Mouse (Mus musculus) hindbrain, embryonic 13.5 days (tissue): ENCODE data around the gene Stat6. TPM values are rescaled to one million over a fixed set of nuclear protein-coding genes. Genes with fewer than 3 reads are reported as not detected.

ENCODE experiments used
- ATAC-seq: fragments of 200-750 bp; cut with Nextera tagmentation; 2 replicates; pipeline ENCODE4 v1.8.0; 2017; ENCODE audit warnings: moderate TSS enrichment; ENCODE audit not compliant: low FRiP score
- H3K27ac ChIP-seq: fragments of 300-500 bp; sonication (generic); 2 replicates; pipeline ENCODE4 v1.5.1; 2015; ENCODE audit warnings: inconsistent platforms, mild to moderate bottlenecking, moderate library complexity
- H3K27me3 ChIP-seq: fragments of 300-500 bp; sonication (generic); 2 replicates; pipeline ENCODE4 v1.6.1; 2015; ENCODE audit warnings: mild to moderate bottlenecking, inconsistent platforms
- H3K36me3 ChIP-seq: fragments of 300-500 bp; sonication (generic); 2 replicates; pipeline ENCODE4 v1.6.1; 2015; ENCODE audit warnings: mild to moderate bottlenecking, inconsistent platforms
- H3K4me1 ChIP-seq: fragments of 300-500 bp; sonication (generic); replicated peaks from 2 replicates; pipeline ENCODE4 v1.6.1; 2015; ENCODE audit warnings: inconsistent platforms
- H3K4me2 ChIP-seq: fragments of 300-500 bp; sonication (generic); 2 replicates; pipeline ENCODE4 v1.6.1; 2015; ENCODE audit warnings: inconsistent platforms, mild to moderate bottlenecking, moderate library complexity
- H3K4me3 ChIP-seq: fragments of 300-500 bp; sonication (generic); 2 replicates; pipeline ENCODE4 v1.5.1; 2015; ENCODE audit warnings: mild to moderate bottlenecking, inconsistent platforms
- H3K9ac ChIP-seq: fragments of 300-500 bp; sonication (generic); 2 replicates; pipeline ENCODE4 v1.6.1; 2015; ENCODE audit warnings: mild to moderate bottlenecking, inconsistent platforms
- H3K9me3 ChIP-seq: fragments of 300-500 bp; sonication (generic); 2 replicates; pipeline ENCODE4 v1.6.1; 2016; ENCODE audit warnings: inconsistent platforms
- WGBS: fragments of 180-500 bp; shearing (Covaris S2); methylation state at CpG from one replicate; pipeline ENCODE4 v1.1.7; 2015; 5-methylcytosine and 5-hydroxymethylcytosine counted together
- polyA plus RNA-seq: library from polyadenylated mRNA; unstranded; fragments of >200 nt; fragmentation: Nextera tagmentation; extraction: Ambion mirVana; gene quantifications from 2 replicates; pipeline ENCODE4 v1.2.1, GENCODE M21; 2015

The Stat6 gene
- polyA plus RNA-seq, 1 experiment from 2014 or later = 5.0 TPM

DNA sequence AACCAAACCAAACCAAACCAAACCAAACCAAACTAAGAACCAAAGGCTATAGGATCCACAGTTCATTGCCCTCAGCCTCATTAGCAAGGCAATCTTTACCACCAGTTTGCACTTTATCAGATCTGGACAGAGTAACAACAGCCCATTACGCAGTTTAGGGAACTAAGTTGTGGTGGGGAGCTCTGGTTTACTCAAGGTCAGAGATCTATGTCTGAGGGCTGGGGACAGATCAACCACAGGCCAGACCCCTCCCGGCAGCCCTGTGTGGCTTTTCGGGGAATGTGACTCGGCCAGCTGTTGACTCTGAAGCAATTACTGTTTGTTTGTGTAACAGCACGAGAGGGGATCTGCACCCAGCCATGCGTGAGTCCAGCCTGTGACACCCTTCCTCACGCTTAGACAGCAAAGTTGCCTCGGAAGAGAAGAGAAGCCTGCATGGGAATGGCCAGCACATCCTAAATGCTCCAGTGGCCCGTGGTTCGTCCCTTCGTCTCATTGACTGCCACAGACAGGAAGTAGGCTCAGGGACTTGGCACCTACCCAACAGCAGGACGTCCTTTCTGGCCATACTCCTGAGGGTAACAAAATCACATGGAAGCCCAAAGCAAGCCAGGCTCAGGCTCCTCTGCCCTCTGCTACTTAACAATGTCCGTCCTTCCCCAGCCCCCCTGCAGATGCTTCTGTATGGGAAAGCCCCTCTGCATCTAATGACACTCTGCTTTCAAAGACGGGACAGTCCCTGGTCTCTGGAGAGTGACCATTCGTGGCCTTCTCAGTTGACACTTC is 38.1 kb upstream of the Stat6 start:
- Histone ChIP-seq H3K36me3 (peaks cover 97% of the 10 kb centered on the region), H3K27me3 (no peaks in the 10 kb centered on the region), H3K4me1 (peaks cover 6% of the 10 kb centered on the region; the same call in 1 of the 2 replicates), H3K27ac (peak overlapping the region; percentile 4; the same call in 1 of the 2 replicates), H3K4me3 (no peak overlapping the region), H3K4me2 (no peak overlapping the region), H3K9ac (no peak overlapping the region), H3K9me3 (no peaks in the 10 kb centered on the region)
- WGBS = 72% methylated on average over 15 of the region's 15 CpGs
- ATAC-seq = no peak

DNA sequence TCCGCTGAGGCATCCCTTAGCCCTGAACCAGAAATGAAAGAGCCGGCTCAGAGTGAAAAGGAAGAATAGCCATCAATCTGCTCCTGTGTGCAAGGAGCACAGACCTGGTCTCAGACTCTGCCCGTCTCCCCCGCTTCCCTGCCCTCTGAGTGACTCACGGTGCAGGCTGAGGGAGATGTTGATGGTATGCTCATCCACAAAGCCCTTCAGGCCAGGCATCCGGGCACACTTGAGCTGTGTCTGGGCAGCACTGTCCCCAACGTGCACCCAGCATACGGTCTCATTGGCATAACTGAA is 37.6 kb upstream of the Stat6 start:
- no peaks in the 10 kb centered on the region for H3K27me3 ChIP-seq
- no peak overlapping the region for H3K27ac ChIP-seq
- H3K9ac ChIP-seq = no peak overlapping the region
- H3K4me2 ChIP-seq = no peak overlapping the region
- no peaks in the 10 kb centered on the region for H3K9me3 ChIP-seq
- H3K4me3 ChIP-seq = no peak overlapping the region
- H3K36me3 ChIP-seq = peaks cover 98% of the 10 kb centered on the region
- 85% methylated on average over 8 of the region's 8 CpGs for WGBS
- no peak for ATAC-seq
- H3K4me1 ChIP-seq = peaks cover 6% of the 10 kb centered on the region; the same call in 1 of the 2 replicates

DNA sequence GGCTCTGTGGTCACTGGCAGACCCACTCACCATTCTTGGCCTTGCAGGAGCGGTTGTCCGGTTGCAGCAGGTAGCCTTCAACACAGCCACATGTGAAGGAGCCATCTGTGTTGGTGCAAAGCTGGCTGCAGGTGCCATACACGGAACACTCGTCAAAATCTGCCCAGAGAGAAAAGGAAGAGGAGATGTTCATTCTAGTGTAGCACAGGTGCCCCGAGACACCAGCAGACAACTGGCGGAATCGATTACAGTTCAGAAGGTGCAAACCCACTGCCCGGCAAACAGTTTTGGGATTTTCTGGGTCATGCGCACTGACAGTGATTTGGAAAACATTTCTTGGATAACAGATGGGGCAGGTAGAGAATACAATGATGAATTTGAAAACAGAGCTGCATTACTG is 37.0 kb upstream of the Stat6 start:
- Histone ChIP-seq H3K9ac (no peak overlapping the region), H3K4me2 (no peak overlapping the region), H3K9me3 (no peaks in the 10 kb centered on the region), H3K4me1 (peaks cover 6% of the 10 kb centered on the region; the same call in 1 of the 2 replicates), H3K4me3 (no peak overlapping the region), H3K27ac (no peak overlapping the region), H3K27me3 (no peaks in the 10 kb centered on the region), H3K36me3 (peaks cover 98% of the 10 kb centered on the region)
- ATAC-seq = no peak
- 97% methylated on average over 9 of the region's 9 CpGs for WGBS

DNA sequence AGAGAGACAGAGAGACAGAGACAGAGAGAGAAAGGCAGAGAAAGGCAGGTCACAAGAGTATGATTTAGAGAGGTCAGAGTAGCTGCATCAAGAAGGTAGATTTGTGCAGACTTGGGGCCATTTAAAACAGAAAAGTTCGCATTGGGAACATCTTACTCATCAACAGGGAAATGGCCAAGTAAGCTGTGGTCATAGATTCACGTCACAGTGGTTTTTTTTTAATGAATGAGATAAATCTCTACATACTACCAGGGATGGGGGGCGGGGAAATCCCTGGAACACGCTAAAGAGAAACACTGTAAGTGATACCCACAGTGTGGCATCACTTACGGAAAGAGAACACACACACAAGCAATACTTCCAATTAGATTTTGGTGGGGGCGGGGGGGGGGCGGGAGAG is 35.7 kb upstream of the Stat6 start:
- Histone ChIP-seq H3K4me3 (no peak overlapping the region), H3K4me1 (peaks cover 6% of the 10 kb centered on the region; the same call in 1 of the 2 replicates)

DNA sequence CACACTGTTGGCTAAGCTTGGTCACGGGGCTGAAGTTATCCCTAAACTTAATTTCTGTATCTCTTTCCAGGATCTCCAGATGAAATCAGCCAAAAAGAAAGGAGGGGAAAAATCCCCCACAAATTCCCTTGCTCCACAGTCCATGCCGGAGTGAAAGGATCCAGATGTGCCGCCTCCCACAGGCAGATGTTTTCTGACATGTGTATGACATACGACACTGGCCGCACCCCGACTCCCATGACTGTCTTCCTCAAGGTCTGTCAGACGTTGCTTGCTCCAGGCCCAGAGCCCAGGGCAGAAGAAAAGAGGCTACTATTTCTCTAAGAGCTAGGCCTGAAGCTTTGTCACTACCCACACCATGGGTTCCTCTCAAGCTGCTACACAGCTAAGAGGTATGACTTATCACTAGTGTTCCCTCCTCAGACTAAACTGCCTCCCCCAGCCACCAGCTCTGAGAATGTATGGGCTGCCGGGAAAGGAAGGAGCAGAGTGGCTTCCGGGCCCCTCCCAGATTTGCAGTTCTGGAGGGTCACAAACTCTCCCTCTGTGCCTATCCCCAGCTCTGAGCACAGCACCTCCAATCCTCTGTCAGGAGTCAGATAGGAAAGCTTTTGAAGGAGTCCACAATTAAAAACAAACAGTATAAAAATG is 33.2 kb upstream of the Stat6 start:
- WGBS = 78% methylated on average over 9 of the region's 9 CpGs
- H3K9ac ChIP-seq = no peak overlapping the region
- no peak overlapping the region for H3K27ac ChIP-seq
- no peaks in the 10 kb centered on the region for H3K9me3 ChIP-seq
- no peak for ATAC-seq
- peaks cover 17% of the 10 kb centered on the region for H3K4me1 ChIP-seq
- no peaks in the 10 kb centered on the region for H3K27me3 ChIP-seq
- H3K36me3 ChIP-seq = peaks cover 90% of the 10 kb centered on the region
- H3K4me2 ChIP-seq = no peak overlapping the region
- no peak overlapping the region for H3K4me3 ChIP-seq

More for the DNA sequence above, 35.7 kb upstream of the Stat6 start:
- no peaks in the 10 kb centered on the region for H3K9me3 ChIP-seq
- ATAC-seq = no peak
- H3K36me3 ChIP-seq = peaks cover 97% of the 10 kb centered on the region
- 91% methylated on average over 7 of the region's 7 CpGs for WGBS
- no peak overlapping the region for H3K27ac ChIP-seq
- H3K27me3 ChIP-seq = no peaks in the 10 kb centered on the region
- H3K9ac ChIP-seq = no peak overlapping the region
- no peak overlapping the region for H3K4me2 ChIP-seq

DNA sequence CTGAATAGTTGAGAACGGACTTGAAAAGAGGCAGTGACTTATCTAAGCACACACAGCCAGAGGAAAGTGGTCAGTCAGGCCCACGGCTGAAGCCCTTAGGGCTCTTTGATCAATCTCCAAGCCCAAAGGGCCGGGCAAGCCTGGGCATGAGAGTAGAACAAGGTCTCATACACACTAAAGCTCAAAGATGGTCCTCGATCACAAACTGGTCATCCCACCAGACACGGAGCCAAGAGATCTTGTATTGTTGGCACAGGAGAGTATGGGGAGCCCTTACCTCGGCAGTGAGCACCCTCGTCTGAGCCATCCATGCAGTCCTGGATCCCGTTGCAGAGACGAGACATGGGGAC is 32.7 kb upstream of the Stat6 start:
- Histone ChIP-seq H3K27ac (no peak overlapping the region), H3K4me1 (peaks cover 22% of the 10 kb centered on the region), H3K4me3 (no peak overlapping the region), H3K36me3 (peaks cover 85% of the 10 kb centered on the region), H3K9ac (no peak overlapping the region), H3K27me3 (no peaks in the 10 kb centered on the region), H3K4me2 (no peak overlapping the region), H3K9me3 (no peaks in the 10 kb centered on the region)
- ATAC-seq = no peak
- WGBS = 91% methylated on average over 9 of the region's 9 CpGs

DNA sequence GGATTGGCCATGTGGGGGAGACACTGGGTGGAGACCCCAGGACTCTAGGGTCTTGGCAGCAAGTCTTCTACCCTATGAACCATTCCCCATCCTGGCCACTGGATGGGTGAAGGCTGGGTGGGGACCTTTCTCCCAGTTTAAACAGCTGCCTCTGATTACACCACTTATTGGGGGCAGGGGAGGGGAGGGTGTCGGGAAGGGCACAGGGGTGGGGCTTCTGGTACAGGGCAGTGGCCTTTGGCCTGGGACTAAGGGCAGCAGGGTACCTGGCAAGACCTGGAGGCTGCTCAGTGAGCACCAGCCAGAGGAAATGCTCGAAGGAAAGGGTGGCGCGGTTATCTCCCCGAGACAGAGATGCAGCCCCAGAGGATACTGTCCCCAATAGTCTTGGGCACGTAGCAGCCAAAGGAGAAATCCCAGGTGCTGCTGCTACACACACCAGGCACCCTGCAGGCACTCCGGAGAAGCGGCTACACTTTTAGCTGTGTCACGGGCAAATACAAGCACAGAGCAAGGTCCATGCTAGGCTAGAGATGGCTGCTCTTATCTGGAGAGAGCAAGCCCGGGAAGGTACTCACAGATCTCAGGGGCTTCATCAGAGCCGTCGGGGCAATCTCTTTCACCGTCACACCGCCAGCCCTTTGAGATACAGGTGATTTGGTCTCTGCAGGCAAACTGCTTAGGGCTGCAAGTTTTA is 30.6 kb upstream of the Stat6 start:
- H3K36me3 ChIP-seq = peaks cover 63% of the 10 kb centered on the region
- no peak overlapping the region for H3K9ac ChIP-seq
- no peak overlapping the region for H3K27ac ChIP-seq
- 89% methylated on average over 14 of the region's 14 CpGs for WGBS
- H3K4me1 ChIP-seq = peaks cover 43% of the 10 kb centered on the region
- ATAC-seq = no peak
- no peak overlapping the region for H3K4me3 ChIP-seq
- H3K9me3 ChIP-seq = no peaks in the 10 kb centered on the region
- H3K27me3 ChIP-seq = no peaks in the 10 kb centered on the region
- H3K4me2 ChIP-seq = no peak overlapping the region

DNA sequence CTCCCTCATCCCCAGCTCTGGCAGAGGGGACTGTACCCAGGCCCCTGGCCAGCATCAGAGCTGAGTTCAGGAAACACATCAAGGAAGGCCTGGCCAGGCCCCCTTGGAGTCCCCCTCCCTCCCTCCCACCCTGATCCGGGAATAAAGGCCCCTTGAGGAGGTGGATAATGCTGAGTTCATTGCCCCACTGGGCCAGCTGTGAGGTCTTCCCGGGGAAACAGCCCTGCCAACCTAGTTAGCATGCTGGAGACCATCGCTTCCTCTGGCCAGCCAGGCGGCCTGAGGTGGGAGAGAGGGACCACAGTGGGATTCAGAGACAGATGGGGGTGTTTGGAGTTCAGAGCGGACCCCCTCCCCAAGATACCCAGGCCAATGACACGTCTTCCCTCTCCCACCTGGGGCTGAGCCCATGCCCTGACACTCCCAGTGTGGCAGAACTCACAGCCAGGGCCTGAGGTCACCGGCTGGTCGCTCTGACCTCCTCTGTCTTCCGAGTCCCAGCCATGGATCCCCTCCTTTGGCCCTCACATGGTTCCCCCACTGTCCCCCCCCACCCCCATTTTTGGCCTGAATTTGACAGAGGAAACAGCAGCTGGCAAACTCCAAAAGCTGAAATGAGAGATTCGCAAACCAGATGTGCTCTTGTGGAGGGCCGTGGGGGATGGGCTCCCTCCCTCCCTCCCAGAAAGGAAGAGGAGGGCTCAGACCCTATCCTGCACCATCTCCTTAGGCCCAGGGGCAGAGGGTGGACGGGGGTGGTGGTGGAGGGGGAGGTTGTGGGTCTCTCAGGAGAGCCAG is 28.4 kb upstream of the Stat6 start:
- no peaks in the 10 kb centered on the region for H3K9me3 ChIP-seq
- ATAC-seq = peak; percentile 38; the same call in 1 of the 2 replicates
- H3K36me3 ChIP-seq = peaks cover 44% of the 10 kb centered on the region
- peak overlapping the region; percentile 49 for H3K27ac ChIP-seq
- H3K4me2 ChIP-seq = peak overlapping the region; percentile 9; the same call in 1 of the 2 replicates
- no peaks in the 10 kb centered on the region for H3K27me3 ChIP-seq
- H3K9ac ChIP-seq = peak overlapping the region; percentile 36; the same call in 1 of the 2 replicates
- peaks cover 60% of the 10 kb centered on the region for H3K4me1 ChIP-seq
- no peak overlapping the region for H3K4me3 ChIP-seq
- 24% methylated on average over 12 of the region's 12 CpGs for WGBS

DNA sequence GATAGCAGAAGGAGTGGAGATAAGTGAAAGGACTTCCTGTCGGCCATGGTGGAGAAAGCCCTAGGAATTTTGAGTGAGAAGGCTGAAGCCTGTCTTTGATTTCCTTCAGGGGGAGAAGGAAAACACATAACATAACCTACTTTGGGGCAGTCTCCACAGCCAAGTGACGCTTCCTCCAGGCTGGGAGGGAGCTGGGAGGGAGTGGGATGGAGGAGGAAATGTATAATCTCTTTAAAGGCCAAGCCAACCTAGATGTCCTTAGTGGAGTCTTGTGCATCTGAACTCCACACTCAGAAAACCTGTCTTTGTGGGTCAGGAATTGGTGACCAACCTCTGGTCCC is 27.8 kb upstream of the Stat6 start:
- ATAC-seq = no peak
- Histone ChIP-seq H3K4me1 (peaks cover 65% of the 10 kb centered on the region), H3K9me3 (no peaks in the 10 kb centered on the region), H3K4me2 (peak overlapping the region; percentile 9; the same call in 1 of the 2 replicates), H3K36me3 (peaks cover 38% of the 10 kb centered on the region), H3K9ac (0 out of 2 replicates have a peak overlapping the region, but pooled peaks have one; percentile 36), H3K27me3 (no peaks in the 10 kb centered on the region), H3K27ac (peak overlapping the region; percentile 49), H3K4me3 (no peak overlapping the region)
- 23% methylated on average over 2 of the region's 2 CpGs for WGBS

DNA sequence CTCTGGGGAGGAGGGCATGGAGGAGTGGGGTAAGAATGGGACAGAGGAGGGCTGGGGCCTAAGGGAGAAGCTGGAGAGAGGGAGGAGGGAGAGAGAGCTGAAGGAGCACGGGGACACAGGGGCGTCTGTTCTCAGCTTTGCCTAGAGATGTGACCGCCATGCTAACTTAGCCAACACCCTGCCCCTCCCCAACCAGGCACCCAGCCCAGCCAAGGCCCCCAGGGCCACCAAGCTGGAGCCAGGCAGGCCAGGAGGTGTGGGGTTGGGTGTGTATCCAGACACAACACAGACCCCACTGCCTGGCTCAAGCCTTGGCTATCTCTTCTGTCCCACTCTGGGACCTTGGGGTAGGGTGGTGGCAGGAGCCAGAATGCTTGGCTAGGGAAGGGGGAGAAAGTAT is 27.2 kb upstream of the Stat6 start:
- Histone ChIP-seq H3K9ac (0 out of 2 replicates have a peak overlapping the region, but pooled peaks have one; percentile 19), H3K27me3 (no peaks in the 10 kb centered on the region), H3K27ac (peak overlapping the region; percentile 49; the same call in 1 of the 2 replicates), H3K4me2 (peak overlapping the region; percentile 84; the same call in 1 of the 2 replicates), H3K4me1 (peaks cover 65% of the 10 kb centered on the region), H3K9me3 (no peaks in the 10 kb centered on the region), H3K4me3 (no peak overlapping the region), H3K36me3 (peaks cover 32% of the 10 kb centered on the region)
- ATAC-seq = no peak
- WGBS = 41% methylated on average over 3 of the region's 3 CpGs

DNA sequence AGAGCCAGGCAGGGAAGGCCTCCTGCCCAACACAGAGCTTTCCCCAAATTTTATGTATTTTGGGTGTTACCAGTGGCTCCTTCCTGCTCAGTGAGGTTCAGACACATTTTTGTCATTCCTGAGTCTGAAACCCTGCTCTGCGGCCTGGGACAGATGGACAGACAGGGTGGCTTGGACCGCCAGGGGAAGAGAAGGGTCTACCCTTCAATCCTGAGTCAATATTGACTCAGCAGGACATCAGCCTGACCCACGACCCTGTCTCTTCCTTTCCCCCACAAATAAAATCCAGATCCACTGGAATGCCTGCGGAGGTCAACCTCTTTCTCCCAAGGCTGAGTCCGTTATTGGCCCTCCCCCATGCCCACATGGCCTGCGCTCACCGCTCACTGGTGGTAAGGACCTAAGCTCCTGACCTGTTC is 26.5 kb upstream of the Stat6 start:
- no peak overlapping the region for H3K4me3 ChIP-seq
- H3K36me3 ChIP-seq = peaks cover 27% of the 10 kb centered on the region
- 39% methylated on average over 7 of the region's 7 CpGs for WGBS
- peak overlapping the region; percentile 59 for H3K9ac ChIP-seq
- peaks cover 65% of the 10 kb centered on the region for H3K4me1 ChIP-seq
- no peak for ATAC-seq
- 0 out of 2 replicates have a peak overlapping the region, but pooled peaks have one; percentile 84 for H3K4me2 ChIP-seq
- no peaks in the 10 kb centered on the region for H3K9me3 ChIP-seq
- H3K27ac ChIP-seq = no peak overlapping the region
- H3K27me3 ChIP-seq = no peaks in the 10 kb centered on the region

DNA sequence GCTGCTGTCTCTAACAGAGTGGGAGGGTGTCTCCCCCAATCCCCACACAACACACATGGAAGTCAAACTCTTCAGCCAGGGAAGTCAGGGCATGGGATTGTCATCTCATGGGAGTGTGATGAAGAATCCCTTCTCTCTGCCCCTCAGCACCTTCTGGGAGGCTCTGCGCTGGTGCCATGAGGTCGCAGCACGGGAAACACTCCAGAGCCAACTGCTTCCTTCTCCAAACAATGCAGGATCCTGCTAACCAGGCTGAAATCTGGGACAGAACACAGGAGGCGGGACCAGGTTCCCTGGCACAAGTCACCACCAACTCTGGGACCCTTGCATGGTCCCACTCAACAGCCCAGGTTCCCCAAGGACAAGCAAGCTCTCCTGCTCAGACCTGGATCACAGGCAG is 25.5 kb upstream of the Stat6 start:
- H3K4me2 ChIP-seq = peak overlapping the region; percentile 84
- no peak overlapping the region for H3K27ac ChIP-seq
- WGBS = 59% methylated on average over 4 of the region's 4 CpGs
- peak overlapping the region; percentile 11; the same call in 1 of the 2 replicates for H3K4me3 ChIP-seq
- no peaks in the 10 kb centered on the region for H3K27me3 ChIP-seq
- peak overlapping the region; percentile 59 for H3K9ac ChIP-seq
- H3K9me3 ChIP-seq = no peaks in the 10 kb centered on the region
- ATAC-seq = no peak
- peaks cover 73% of the 10 kb centered on the region for H3K4me1 ChIP-seq
- peaks cover 17% of the 10 kb centered on the region for H3K36me3 ChIP-seq
